Mouse (Mus musculus): Measurements from ENCODE around the gene Trpv4.

GRCm38 (mm10) chr5:114680676-114681285 lies 22.6 kb upstream of the Trpv4 start:
- TF ChIP-seq CTCF (IDR thresholded peaks at IDR 0.05; ENCODE audit: control insufficient read depth, insufficient read depth, low read length), result no peak
- TF ChIP-seq POLR2A (IDR thresholded peaks at IDR 0.05; ENCODE audit: borderline replicate concordance, control insufficient read depth, low read depth, low read length), result no peak
